Mouse (Mus musculus) heart, postnatal 14 days (tissue): ENCODE results near the gene Gnmt. TPM values are rescaled to one million over a fixed set of nuclear protein-coding genes. Genes with fewer than 3 reads are reported as not detected.
"Not testable (repeated sequence)": the region's sequence is repeated elsewhere in the genome, so short reads cannot be mapped to it uniquely, and the experiment has no call there.

Experiments
- DNase-seq, 2 experiments: peaks; one replicate each; pipeline ENCODE4 v3.0.0; 2021 to 2022
- intact Hi-C: fragments of 180-260 bp; cut with DNase I; formaldehyde crosslinking; loops from one replicate; pipeline ENCODE4 v1.15.1; 2025
- long read RNA-seq, 2 experiments: library from polyadenylated mRNA; stranded (forward); transcript quantifications; one replicate each; pipeline ENCODE4 v2.0.0; 2021
- total RNA-seq, 2 experiments: library from RNA; stranded (reverse); gene quantifications; 2 replicates each; pipeline ENCODE4 v1.2.3; 2021

Gene Gnmt
- under 1 TPM; 0.26 to 0.41 TPM for total RNA-seq
- long read RNA-seq, experiment 1, partial matches to known transcripts = 1 of 1 reads
- long read RNA-seq, experiment 1, other reads (novel, unspliced or antisense) = 0 of 1 reads
- long read RNA-seq, experiment 2 = 0 reads

- no peak for DNase-seq
- intact Hi-C loops = no loop called here
These were observed at the start of gene Gnmt for GRCm38 (mm10) chr17:46728904-46729318. Gene Gnmt (minus strand): TSS chr17:46729168.

- intact Hi-C loops = no loop called here
- no peak for DNase-seq
These were observed 47.1 kb upstream of the Gnmt start for GRCm38 (mm10) chr17:46776087-46776486.

GRCm38 (mm10) chr17:46775070-46775469 is 46.1 kb upstream of the Gnmt start:
- intact Hi-C loops = no loop called here
- no peak for DNase-seq

- intact Hi-C loops = no loop called here
These were observed 45.1 kb upstream of the Gnmt start for GRCm38 (mm10) chr17:46774131-46774472.

GRCm38 (mm10) chr17:46773278-46774130 is 44.5 kb upstream of the Gnmt start:
- intact Hi-C loops = no loop called here
- no peak for DNase-seq

More at GRCm38 (mm10) chr17:46774131-46774472, 45.1 kb upstream of the Gnmt start:
- DNase-seq = no peak

- peak; percentile 82 to 84 for DNase-seq
- intact Hi-C loops = no loop called here
These were observed 43.7 kb upstream of the Gnmt start, which contains the start of gene 2310039H08Rik for GRCm38 (mm10) chr17:46772404-46773277. Gene 2310039H08Rik (plus strand): TSS chr17:46772635.

GRCm38 (mm10) chr17:46772038-46772403 is 43.1 kb upstream of the Gnmt start:
- no peak for DNase-seq
- intact Hi-C loops = no loop called here

GRCm38 (mm10) chr17:46771616-46772015 is 42.6 kb upstream of the Gnmt start:
- intact Hi-C loops = no loop called here
- DNase-seq = no peak

GRCm38 (mm10) chr17:46771025-46771424 is 42.1 kb upstream of the Gnmt start:
- no peak for DNase-seq
- intact Hi-C loops = no loop called here

- no peak for DNase-seq
- intact Hi-C loops = no loop called here
These were observed 41.6 kb upstream of the Gnmt start for GRCm38 (mm10) chr17:46770546-46770945.

- intact Hi-C loops = no loop called here
- no peak for DNase-seq
These were observed 38.9 kb upstream of the Gnmt start for GRCm38 (mm10) chr17:46767868-46768267.

GRCm38 (mm10) chr17:46764916-46765315 is 35.9 kb upstream of the Gnmt start:
- DNase-seq, intact Hi-C loops: not testable (repeated sequence)

GRCm38 (mm10) chr17:46763544-46763943 is 34.6 kb upstream of the Gnmt start, which contains the start of gene Ptcra:
Gene Ptcra (minus strand): TSS chr17:46763712.
- intact Hi-C loops = no loop called here
- DNase-seq = no peak

GRCm38 (mm10) chr17:46758753-46759152 is 29.8 kb upstream of the Gnmt start:
- no peak for DNase-seq
- intact Hi-C loops = no loop called here

- peak; percentile 97 to 98 for DNase-seq
- intact Hi-C loops = no loop called here
These were observed 23.0 kb upstream of the Gnmt start, which contains the start of gene Cnpy3 for GRCm38 (mm10) chr17:46751794-46752556. Gene Cnpy3 (minus strand): TSS chr17:46752214.

- no peak for DNase-seq
- intact Hi-C loops = no loop called here
These were observed 22.3 kb upstream of the Gnmt start for GRCm38 (mm10) chr17:46751056-46751793.

- intact Hi-C loops = no loop called here
- DNase-seq = no peak
These were observed 21.6 kb upstream of the Gnmt start for GRCm38 (mm10) chr17:46750580-46750979.

- intact Hi-C loops = no loop called here
- DNase-seq = no peak
These were observed 20.3 kb upstream of the Gnmt start for GRCm38 (mm10) chr17:46749282-46749681.

GRCm38 (mm10) chr17:46747806-46748205 is 18.8 kb upstream of the Gnmt start:
- intact Hi-C loops = no loop called here

GRCm38 (mm10) chr17:46747234-46747633 is 18.3 kb upstream of the Gnmt start:
- intact Hi-C loops = no loop called here
- no peak for DNase-seq

More at GRCm38 (mm10) chr17:46747806-46748205, 18.8 kb upstream of the Gnmt start:
- no peak for DNase-seq
